Comparison of ENCODE assay signal across 9 mouse cellular contexts in the genomic region with DNA sequence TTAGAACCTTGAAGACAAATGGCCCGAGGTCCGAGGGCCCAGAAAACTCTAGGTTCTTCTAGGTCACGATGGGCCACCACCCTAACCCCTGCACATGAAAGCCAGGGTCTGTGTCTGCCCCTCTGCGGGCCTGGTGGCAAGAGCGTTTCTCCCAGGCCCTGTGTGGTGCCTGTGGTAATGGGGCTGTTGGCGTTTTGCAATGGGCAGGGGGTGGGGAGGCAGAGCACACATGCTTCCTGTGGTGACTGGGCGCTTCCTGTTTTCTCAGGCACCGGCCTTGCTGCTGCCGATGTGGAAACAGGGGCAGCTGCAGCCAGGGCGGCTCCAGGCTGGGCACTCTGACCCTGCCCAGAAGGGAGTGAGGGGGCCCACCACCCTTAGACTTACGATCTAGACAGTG. TPM values are rescaled to one million over a fixed set of nuclear protein-coding genes. Genes with fewer than 3 reads are reported as not detected.
DNase-seq lines count a peak whose midpoint lies in the region; ATAC-seq and TF ChIP-seq lines count a peak whose summit lies in the region.
"Had no signal": no experiment of that assay in that cellular context is flagged by ENCODE, and none has a peak within 500 bp of the region (broad histone marks: within the 10 kb centered on the region; RNA-seq: fewer than 3 reads in every experiment).

No protein-coding gene starts in this region.

- no peaks in the 10 kb centered on the region; the same call in 1 of the 2 replicates for H3K4me1 ChIP-seq in kidney, adult 2 months (ENCODE audit: control insufficient read depth, insufficient read depth, low read length)
- H3K4me1 ChIP-seq in bone marrow, adult 2 months (ENCODE audit: control insufficient read depth, insufficient read depth, low read length) = peaks cover 14% of the 10 kb centered on the region

- H3K27me3 ChIP-seq in kidney, adult 2 months (replicated peaks; ENCODE audit: control insufficient read depth, insufficient read depth, low read length) = no peaks in the 10 kb centered on the region; the same call in 1 of the 2 replicates
- H3K27me3 ChIP-seq: hindbrain, embryonic 15.5 days had no signal

- no peak for TF ChIP-seq POLR2A in kidney, adult 2 months (IDR thresholded peaks at IDR 0.05; ENCODE audit: low read depth, low read length)
- peak; percentile 96 for TF ChIP-seq POLR2A in bone marrow, adult 2 months (IDR thresholded peaks at IDR 0.05; ENCODE audit: borderline replicate concordance, control insufficient read depth, low read depth, low read length)

- no peaks in the 10 kb centered on the region for H3K36me3 ChIP-seq in kidney, adult 2 months (ENCODE audit: control insufficient read depth, insufficient read depth, low read length)
- H3K36me3 ChIP-seq: hindbrain, embryonic 15.5 days had no signal

- H3K4me3 ChIP-seq in kidney, adult 2 months (ENCODE audit: insufficient read depth, low read depth, low read length) = no peak overlapping the region
- peak overlapping the region; percentile 48 for H3K4me3 ChIP-seq in bone marrow, adult 2 months (replicated peaks; ENCODE audit: control insufficient read depth, low read depth, low read length)
- H3K4me3 ChIP-seq: hindbrain, embryonic 15.5 days had no signal

- peak; percentile 80 to 81 for ATAC-seq in hematopoietic stem cell, adult 5-6 weeks (replicated peaks in 1 of 2; ENCODE audit: insufficient read depth in 1 of 2, low FRiP score in 2 of 2, low TSS enrichment in 1 of 2, low read depth in 1 of 2, poor library complexity in 2 of 2, severe bottlenecking in 2 of 2)
- ATAC-seq in megakaryocyte, adult 5-6 weeks (ENCODE audit: poor library complexity, severe bottlenecking) = peak; percentile 72

- WGBS in kidney, adult 2 months = 62% methylated on average over 11 of the region's 11 CpGs
- 2% methylated on average over 11 of the region's 11 CpGs for WGBS in bone marrow, adult 2 months

- H3K27ac ChIP-seq in kidney, adult 2 months (ENCODE audit: insufficient read depth, low read depth, low read length) = peak overlapping the region; percentile 61
- H3K27ac ChIP-seq in bone marrow, adult 2 months (ENCODE audit: control insufficient read depth, insufficient read depth, low read depth, low read length, poor library complexity) = peak overlapping the region; percentile 89
- H3K27ac ChIP-seq: hindbrain, embryonic 15.5 days had no signal

- peak; percentile 61 for DNase-seq in kidney, adult 2 months
- no peak for DNase-seq in kidney, adult 9 months
- peak; percentile 75 for DNase-seq in thymus, postnatal 4 days
- no peak for DNase-seq in layer of hippocampus, postnatal 25 days (ENCODE audit: extremely low spot score in 1 of 2, low spot score in 1 of 2)
- DNase-seq in embryo, embryonic 10 days (ENCODE audit: low spot score) = no peak

- TF ChIP-seq CTCF in kidney, adult 2 months (conservative IDR thresholded peaks at IDR 0.05; ENCODE audit: insufficient read depth, insufficient read length, low read depth, low read length) = no peak
- peak; percentile 14; the same call in 1 of the 2 replicates for TF ChIP-seq CTCF in bone marrow, adult 2 months (IDR thresholded peaks at IDR 0.05; ENCODE audit: control insufficient read depth, insufficient read depth, low read length)

RNA-seq across cellular contexts. Expression of gene Spi1, which starts 0.7 kb away (rescaled TPM):
- 12.9 and 17.4 TPM in 2 replicates for polyA plus RNA-seq in kidney, adult 2 months (2012; rRNA removed)
- polyA plus RNA-seq in bone marrow, adult 2 months (2011; ENCODE audit: insufficient read depth, insufficient read length, low replicate concordance, missing spikeins) = 28.0 and 65.7 TPM in 2 replicates
- 58.4 and 63.2 TPM in 2 replicates for total RNA-seq in hematopoietic stem cell, adult 5-6 weeks (2017)
- total RNA-seq in megakaryocyte, adult 5-6 weeks (2015) = 348 and 384 TPM in 2 replicates
- total RNA-seq in megakaryocyte, adult 5-6 weeks (2017) = 253 and 295 TPM in 2 replicates
- 1 to 10 TPM; 3.6 to 3.8 TPM for total RNA-seq in layer of hippocampus, postnatal 25 days (2021)

RNA-seq across cellular contexts. Expression of gene Slc39a13, which starts 12.6 kb away (rescaled TPM):
- polyA plus RNA-seq in kidney, adult 2 months (2012; rRNA removed) = 87.2 and 103 TPM in 2 replicates
- polyA plus RNA-seq in bone marrow, adult 2 months (2011; ENCODE audit: insufficient read depth, insufficient read length, low replicate concordance, missing spikeins) = 6.8 and 15.6 TPM in 2 replicates
- total RNA-seq in hematopoietic stem cell, adult 5-6 weeks (2017) = 12.1 and 16.8 TPM in 2 replicates
- 8.4 and 15.6 TPM in 2 replicates for total RNA-seq in megakaryocyte, adult 5-6 weeks (2015)
- total RNA-seq in megakaryocyte, adult 5-6 weeks (2017) = 6.5 and 10.9 TPM in 2 replicates
- 10 to 100 TPM; 23.3 to 31.2 TPM for total RNA-seq in layer of hippocampus, postnatal 25 days (2021)

RNA-seq across cellular contexts. Expression of gene Psmc3, which starts 29.0 kb away (rescaled TPM):
- 114 and 127 TPM in 2 replicates for polyA plus RNA-seq in kidney, adult 2 months (2012; rRNA removed)
- 264 and 333 TPM in 2 replicates for polyA plus RNA-seq in bone marrow, adult 2 months (2011; ENCODE audit: insufficient read depth, insufficient read length, low replicate concordance, missing spikeins)
- 238 and 247 TPM in 2 replicates for total RNA-seq in hematopoietic stem cell, adult 5-6 weeks (2017)
- total RNA-seq in megakaryocyte, adult 5-6 weeks (2015) = 65.1 and 69.7 TPM in 2 replicates
- 226 TPM in 2 replicates for total RNA-seq in megakaryocyte, adult 5-6 weeks (2017)
- total RNA-seq in layer of hippocampus, postnatal 25 days (2021) = 100 to 1,000 TPM; 232 to 234 TPM

RNA-seq across cellular contexts. Expression of gene Mybpc3, which starts 35.1 kb away (rescaled TPM):
- polyA plus RNA-seq in kidney, adult 2 months (2012; rRNA removed) = 0.14 and 0.24 TPM in 2 replicates
- polyA plus RNA-seq in bone marrow, adult 2 months (2011; ENCODE audit: insufficient read depth, insufficient read length, low replicate concordance, missing spikeins) = 0.54 and 1.1 TPM in 2 replicates
- total RNA-seq in hematopoietic stem cell, adult 5-6 weeks (2017) = 0.69 TPM in 1 of 2 replicates, not detected in the other
- 0.18 and 0.27 TPM in 2 replicates for total RNA-seq in megakaryocyte, adult 5-6 weeks (2015)
- 0.08 and 0.44 TPM in 2 replicates for total RNA-seq in megakaryocyte, adult 5-6 weeks (2017)
- total RNA-seq in layer of hippocampus, postnatal 25 days (2021) = under 1 TPM; 0.20 to 0.23 TPM
- polyA plus RNA-seq: hindbrain, embryonic 15.5 days had no signal

RNA-seq across cellular contexts. Expression of gene Rapsn, which starts 47.4 kb away (rescaled TPM):
- 7.0 TPM in 2 replicates for polyA plus RNA-seq in kidney, adult 2 months (2012; rRNA removed)
- polyA plus RNA-seq in bone marrow, adult 2 months (2011; ENCODE audit: insufficient read depth, insufficient read length, low replicate concordance, missing spikeins) = 2.1 and 2.4 TPM in 2 replicates
- total RNA-seq in hematopoietic stem cell, adult 5-6 weeks (2017) = 0.88 and 2.6 TPM in 2 replicates
- total RNA-seq in megakaryocyte, adult 5-6 weeks (2015) = 0.46 and 0.47 TPM in 2 replicates
- 0.51 and 1.3 TPM in 2 replicates for total RNA-seq in megakaryocyte, adult 5-6 weeks (2017)
- under 1 TPM in 1 of 2 experiments, not detected in 1; 0.59 TPM for total RNA-seq in layer of hippocampus, postnatal 25 days (2021)

Comparison
In these comparisons a context has a peak if more than half of its experiments do, and no peak if none do; other contexts are left out.
1. DNase-seq: peak in kidney, adult 2 months (single experiment) and thymus, postnatal 4 days (single experiment); none in kidney, adult 9 months (single experiment), layer of hippocampus, postnatal 25 days (0 of 2) and embryo, embryonic 10 days (single experiment).
2. RNA of gene Spi1, which starts 0.7 kb away (total RNA-seq): 253 to 384 TPM in megakaryocyte, adult 5-6 weeks and 58.4 to 63.2 TPM in hematopoietic stem cell, adult 5-6 weeks; 3.6 to 3.8 TPM in layer of hippocampus, postnatal 25 days; every median in the first group is over 10 times any median in the second.